Mouse (Mus musculus) forebrain, embryonic 14.5 days (tissue): ENCODE results near the gene Psors1c2. TPM values are rescaled to one million over a fixed set of nuclear protein-coding genes. Genes with fewer than 3 reads are reported as not detected.
A peak's percentile ranks its signal among the peaks of the same experiment; 100 is the strongest.

Experiments
- ATAC-seq: fragments of 200-750 bp; cut with Nextera tagmentation; 2 replicates; pipeline ENCODE4 v1.8.0; 2017; ENCODE audit warnings: mild to moderate bottlenecking, moderate library complexity
- DNase-seq: peaks from one replicate; pipeline ENCODE4 v3.0.0-alpha.2; 2015; ENCODE audit warnings: low spot score
- H3K27ac ChIP-seq: fragments of 300-500 bp; sonication (generic); 2 replicates; pipeline ENCODE4 v1.5.1; 2014; ENCODE audit warnings: low read depth, mild to moderate bottlenecking, control low read depth, low read length, moderate library complexity
- H3K27me3 ChIP-seq: fragments of 300-500 bp; sonication (generic); replicated peaks from 2 replicates; pipeline ENCODE4 v1.6.1; 2014; ENCODE audit warnings: low read length, control low read depth, mixed read lengths; ENCODE audit not compliant: control insufficient read depth, insufficient read depth
- H3K36me3 ChIP-seq: fragments of 300-500 bp; sonication (generic); 2 replicates; pipeline ENCODE4 v1.6.1; 2014; ENCODE audit warnings: low read length, control low read depth; ENCODE audit not compliant: control insufficient read depth, insufficient read depth
- H3K4me1 ChIP-seq: fragments of 300-500 bp; sonication (generic); 2 replicates; pipeline ENCODE4 v1.6.1; 2014; ENCODE audit warnings: antibody characterized with exemption, low read length, control low read depth; ENCODE audit not compliant: control insufficient read depth, insufficient read depth
- H3K4me2 ChIP-seq: fragments of 300-500 bp; sonication (generic); 2 replicates; pipeline ENCODE4 v1.6.1; 2014; ENCODE audit warnings: mild to moderate bottlenecking, control low read depth, low read length
- H3K4me3 ChIP-seq: fragments of 300-500 bp; sonication (generic); 2 replicates; pipeline ENCODE4 v1.5.1; 2014; ENCODE audit warnings: low read depth, low read length, control low read depth
- H3K9ac ChIP-seq: fragments of 300-500 bp; sonication (generic); 2 replicates; pipeline ENCODE4 v1.6.1; 2014; ENCODE audit warnings: mild to moderate bottlenecking, low read length, control low read depth, moderate library complexity
- H3K9me3 ChIP-seq: fragments of 300-500 bp; sonication (generic); replicated peaks from 2 replicates; pipeline ENCODE4 v1.6.1; 2016; ENCODE audit warnings: low read length, control low read depth, mixed read lengths; ENCODE audit not compliant: control insufficient read depth
- WGBS: fragments of 180-500 bp; shearing (Covaris S2); extraction: QIAGEN DNeasy Blood & Tissue Kit; methylation state at CpG from one replicate; pipeline ENCODE4 v1.1.7; 2014; 5-methylcytosine and 5-hydroxymethylcytosine counted together
- polyA plus RNA-seq: library from polyadenylated mRNA; unstranded; fragments of >200 nt; fragmentation: Nextera tagmentation; extraction: Ambion mirVana; gene quantifications from 2 replicates; pipeline ENCODE4 v1.2.1, GENCODE M21; 2014

The Psors1c2 gene
- polyA plus RNA-seq, 1 experiment from 2014 or later, result 0.28 TPM

- no peaks in the 10 kb centered on the region for H3K4me1 ChIP-seq
- H3K4me2 ChIP-seq, result no peak overlapping the region
- H3K36me3 ChIP-seq, result no peaks in the 10 kb centered on the region
- H3K27ac ChIP-seq, result no peak overlapping the region
- no peaks in the 10 kb centered on the region for H3K27me3 ChIP-seq
- WGBS, result 30% methylated on average over 5 of the region's 5 CpGs
- no peak overlapping the region for H3K4me3 ChIP-seq
- ATAC-seq, result no peak
- H3K9ac ChIP-seq, result no peak overlapping the region
- DNase-seq, result peak; percentile 59
- no peaks in the 10 kb centered on the region for H3K9me3 ChIP-seq
These were observed 23.8 kb downstream of the Psors1c2 start for GRCm38 (mm10) chr17:35556812-35557211.

GRCm38 (mm10) chr17:35557351-35557750, 24.4 kb downstream of the Psors1c2 start:
- no peaks in the 10 kb centered on the region for H3K27me3 ChIP-seq
- H3K36me3 ChIP-seq, result no peaks in the 10 kb centered on the region
- H3K27ac ChIP-seq, result no peak overlapping the region
- DNase-seq (no peak), ATAC-seq (no peak)
- H3K9ac ChIP-seq, result no peak overlapping the region
- WGBS, result 78% methylated on average over 9 of the region's 9 CpGs
- H3K4me1 ChIP-seq, result no peaks in the 10 kb centered on the region
- H3K9me3 ChIP-seq, result no peaks in the 10 kb centered on the region
- no peak overlapping the region for H3K4me2 ChIP-seq
- no peak overlapping the region for H3K4me3 ChIP-seq

GRCm38 (mm10) chr17:35558216-35558615, 25.2 kb downstream of the Psors1c2 start:
- no peak overlapping the region for H3K9ac ChIP-seq
- H3K4me1 ChIP-seq, result no peaks in the 10 kb centered on the region
- ATAC-seq (no peak), DNase-seq (no peak)
- H3K27ac ChIP-seq, result no peak overlapping the region
- WGBS, result 56% methylated on average over 8 of the region's 8 CpGs
- no peaks in the 10 kb centered on the region for H3K9me3 ChIP-seq
- H3K27me3 ChIP-seq, result no peaks in the 10 kb centered on the region
- no peak overlapping the region for H3K4me2 ChIP-seq
- no peak overlapping the region for H3K4me3 ChIP-seq
- no peaks in the 10 kb centered on the region for H3K36me3 ChIP-seq

- no peak for DNase-seq
- no peak within 1 kb of the TSS for H3K4me2 ChIP-seq
- 61% methylated on average over 3 of the region's 3 CpGs for WGBS
These were observed 34.1 kb downstream of the Psors1c2 start, which contains the start of gene 2300002M23Rik for GRCm38 (mm10) chr17:35567150-35567549. 2300002M23Rik (plus strand) TSS chr17:35567450.

GRCm38 (mm10) chr17:35567767-35568166, 34.8 kb downstream of the Psors1c2 start:
- H3K4me1 ChIP-seq, result peaks cover 4% of the 10 kb centered on the region; the same call in 1 of the 2 replicates
- no peak for DNase-seq
- H3K4me3 ChIP-seq, result no peak overlapping the region
- H3K27me3 ChIP-seq, result peaks cover 4% of the 10 kb centered on the region; the same call in 1 of the 2 replicates
- no peak for ATAC-seq
- no peak overlapping the region for H3K9ac ChIP-seq
- WGBS, result 26% methylated on average over 9 of the region's 9 CpGs
- H3K4me2 ChIP-seq, result no peak overlapping the region
- no peaks in the 10 kb centered on the region for H3K9me3 ChIP-seq
- H3K36me3 ChIP-seq, result no peaks in the 10 kb centered on the region
- no peak overlapping the region for H3K27ac ChIP-seq

More at GRCm38 (mm10) chr17:35567150-35567549, 34.1 kb downstream of the Psors1c2 start, which contains the start of gene 2300002M23Rik:
- no peak within 1 kb of the TSS for H3K4me3 ChIP-seq
- no peaks in the 10 kb centered on the region for H3K9me3 ChIP-seq
- ATAC-seq, result no peak
- H3K27me3 ChIP-seq, result peaks cover 4% of the 10 kb centered on the region; the same call in 1 of the 2 replicates
- H3K27ac ChIP-seq, result no peak within 1 kb of the TSS
- H3K9ac ChIP-seq, result no peak within 1 kb of the TSS
- H3K36me3 ChIP-seq, result no peaks in the 10 kb centered on the region
- H3K4me1 ChIP-seq, result peaks cover 4% of the 10 kb centered on the region; the same call in 1 of the 2 replicates

GRCm38 (mm10) chr17:35569091-35569944, 36.3 kb downstream of the Psors1c2 start:
- peaks cover 4% of the 10 kb centered on the region; the same call in 1 of the 2 replicates for H3K27me3 ChIP-seq
- H3K4me2 ChIP-seq, result peak overlapping the region; percentile 56
- H3K4me3 ChIP-seq, result peak overlapping the region; percentile 8
- peak overlapping the region; percentile 22 for H3K9ac ChIP-seq
- no peaks in the 10 kb centered on the region for H3K36me3 ChIP-seq
- WGBS, result 2% methylated on average over 28 of the region's 28 CpGs
- H3K4me1 ChIP-seq, result peaks cover 4% of the 10 kb centered on the region; the same call in 1 of the 2 replicates
- DNase-seq (peak; percentile 56), ATAC-seq (peak; percentile 57; the same call in 1 of the 2 replicates)
- no peaks in the 10 kb centered on the region for H3K9me3 ChIP-seq
- no peak overlapping the region for H3K27ac ChIP-seq

- H3K36me3 ChIP-seq, result no peaks in the 10 kb centered on the region
- WGBS, result 75% methylated on average over 14 of the region's 14 CpGs
- ATAC-seq, result no peak
- no peak overlapping the region for H3K4me3 ChIP-seq
- no peak overlapping the region for H3K9ac ChIP-seq
- peaks cover 4% of the 10 kb centered on the region; the same call in 1 of the 2 replicates for H3K27me3 ChIP-seq
- H3K27ac ChIP-seq, result no peak overlapping the region
- no peak overlapping the region for H3K4me2 ChIP-seq
- no peak for DNase-seq
- peaks cover 4% of the 10 kb centered on the region; the same call in 1 of the 2 replicates for H3K4me1 ChIP-seq
- H3K9me3 ChIP-seq, result no peaks in the 10 kb centered on the region
These were observed 37.8 kb downstream of the Psors1c2 start for GRCm38 (mm10) chr17:35570836-35571235.

GRCm38 (mm10) chr17:35571477-35571876, 38.5 kb downstream of the Psors1c2 start:
- WGBS, result 94% methylated on average over 7 of the region's 7 CpGs
- Histone ChIP-seq H3K36me3 (no peaks in the 10 kb centered on the region), H3K9ac (no peak overlapping the region), H3K4me2 (no peak overlapping the region), H3K9me3 (no peaks in the 10 kb centered on the region), H3K27ac (no peak overlapping the region), H3K4me1 (peaks cover 4% of the 10 kb centered on the region; the same call in 1 of the 2 replicates), H3K4me3 (no peak overlapping the region), H3K27me3 (peaks cover 4% of the 10 kb centered on the region; the same call in 1 of the 2 replicates)
- DNase-seq (no peak), ATAC-seq (no peak)

GRCm38 (mm10) chr17:35578211-35578610, 45.2 kb downstream of the Psors1c2 start:
- no peak overlapping the region for H3K27ac ChIP-seq
- peak; percentile 84 for DNase-seq
- H3K4me1 ChIP-seq, result no peaks in the 10 kb centered on the region
- H3K9ac ChIP-seq, result no peak overlapping the region
- H3K9me3 ChIP-seq, result no peaks in the 10 kb centered on the region
- no peak for ATAC-seq
- WGBS, result 11% methylated on average over 6 of the region's 6 CpGs
- H3K4me3 ChIP-seq, result no peak overlapping the region
- no peaks in the 10 kb centered on the region for H3K27me3 ChIP-seq
- H3K36me3 ChIP-seq, result no peaks in the 10 kb centered on the region
- no peak overlapping the region for H3K4me2 ChIP-seq
